Mouse (Mus musculus): ENCODE results near the gene Dnaaf1. TPM values are rescaled to one million over a fixed set of nuclear protein-coding genes. Genes with fewer than 3 reads are reported as not detected.

Gene Dnaaf1
- polyA plus RNA-seq, 1 experiment = 0.28 TPM

- no peaks in the 10 kb centered on the region for H3K27me3 ChIP-seq (ENCODE audit: control insufficient read depth, insufficient read depth, low read length, poor library complexity, severe bottlenecking)
- TF ChIP-seq POLR2A (IDR thresholded peaks at IDR 0.05; ENCODE audit: insufficient read depth, low read length) = no peak
- TF ChIP-seq CTCF (IDR thresholded peaks at IDR 0.05; ENCODE audit: low read depth, low read length) = no peak
- TF ChIP-seq EP300 (IDR thresholded peaks at IDR 0.05; ENCODE audit: insufficient read depth, low read depth, low read length) = no peak
- H3K9ac ChIP-seq (ENCODE audit: low read depth, poor library complexity, severe bottlenecking) = no peak overlapping the region
- peak overlapping the region; percentile 66 for H3K27ac ChIP-seq (ENCODE audit: insufficient read depth, low read length)
- H3K9me3 ChIP-seq (replicated peaks; ENCODE audit: control insufficient read depth, insufficient read depth, low read length, poor library complexity, severe bottlenecking) = no peaks in the 10 kb centered on the region
- no peak overlapping the region for H3K4me3 ChIP-seq (ENCODE audit: low read depth, low read length)
- H3K36me3 ChIP-seq (ENCODE audit: control insufficient read depth, insufficient read depth, low read length, poor library complexity, severe bottlenecking) = peaks cover 61% of the 10 kb centered on the region
- peaks cover 9% of the 10 kb centered on the region for H3K4me1 ChIP-seq (ENCODE audit: control insufficient read depth, insufficient read depth, low read length)
Observed at GRCm38 (mm10) chr8:119545180-119545579, 29.9 kb upstream of the Dnaaf1 start.

GRCm38 (mm10) chr8:119545791-119546190, 29.2 kb upstream of the Dnaaf1 start:
- Histone ChIP-seq H3K36me3 (ENCODE audit: control insufficient read depth, insufficient read depth, low read length, poor library complexity, severe bottlenecking) (peaks cover 55% of the 10 kb centered on the region), H3K4me1 (ENCODE audit: control insufficient read depth, insufficient read depth, low read length) (peaks cover 12% of the 10 kb centered on the region), H3K27me3 (ENCODE audit: control insufficient read depth, insufficient read depth, low read length, poor library complexity, severe bottlenecking) (no peaks in the 10 kb centered on the region), H3K9me3 (replicated peaks; ENCODE audit: control insufficient read depth, insufficient read depth, low read length, poor library complexity, severe bottlenecking) (no peaks in the 10 kb centered on the region), H3K27ac (ENCODE audit: insufficient read depth, low read length) (peak overlapping the region; percentile 23), H3K9ac (ENCODE audit: low read depth, poor library complexity, severe bottlenecking) (no peak overlapping the region; the same call in 1 of the 2 replicates), H3K4me3 (ENCODE audit: low read depth, low read length) (no peak overlapping the region)
- TF ChIP-seq POLR2A (IDR thresholded peaks at IDR 0.05; ENCODE audit: insufficient read depth, low read length) (no peak), CTCF (IDR thresholded peaks at IDR 0.05; ENCODE audit: low read depth, low read length) (no peak), EP300 (IDR thresholded peaks at IDR 0.05; ENCODE audit: insufficient read depth, low read depth, low read length) (no peak)

GRCm38 (mm10) chr8:119547019-119547691, 27.9 kb upstream of the Dnaaf1 start:
- TF ChIP-seq EP300 (IDR thresholded peaks at IDR 0.05; ENCODE audit: insufficient read depth, low read depth, low read length) = peak; percentile 98
- no peak for TF ChIP-seq CTCF (IDR thresholded peaks at IDR 0.05; ENCODE audit: low read depth, low read length)
- TF ChIP-seq POLR2A (IDR thresholded peaks at IDR 0.05; ENCODE audit: insufficient read depth, low read length) = no peak
- H3K27ac ChIP-seq (ENCODE audit: insufficient read depth, low read length) = peak overlapping the region; percentile 64
- peaks cover 41% of the 10 kb centered on the region for H3K36me3 ChIP-seq (ENCODE audit: control insufficient read depth, insufficient read depth, low read length, poor library complexity, severe bottlenecking)
- H3K9me3 ChIP-seq (replicated peaks; ENCODE audit: control insufficient read depth, insufficient read depth, low read length, poor library complexity, severe bottlenecking) = no peaks in the 10 kb centered on the region
- no peaks in the 10 kb centered on the region for H3K27me3 ChIP-seq (ENCODE audit: control insufficient read depth, insufficient read depth, low read length, poor library complexity, severe bottlenecking)
- peak overlapping the region; percentile 37 for H3K9ac ChIP-seq (ENCODE audit: low read depth, poor library complexity, severe bottlenecking)
- H3K4me3 ChIP-seq (ENCODE audit: low read depth, low read length) = no peak overlapping the region
- H3K4me1 ChIP-seq (ENCODE audit: control insufficient read depth, insufficient read depth, low read length) = peaks cover 13% of the 10 kb centered on the region

- no peak overlapping the region for H3K27ac ChIP-seq (ENCODE audit: insufficient read depth, low read length)
- no peak for TF ChIP-seq EP300 (IDR thresholded peaks at IDR 0.05; ENCODE audit: insufficient read depth, low read depth, low read length)
- peaks cover 29% of the 10 kb centered on the region for H3K36me3 ChIP-seq (ENCODE audit: control insufficient read depth, insufficient read depth, low read length, poor library complexity, severe bottlenecking)
- no peaks in the 10 kb centered on the region for H3K27me3 ChIP-seq (ENCODE audit: control insufficient read depth, insufficient read depth, low read length, poor library complexity, severe bottlenecking)
- no peak overlapping the region for H3K4me3 ChIP-seq (ENCODE audit: low read depth, low read length)
- H3K4me1 ChIP-seq (ENCODE audit: control insufficient read depth, insufficient read depth, low read length) = peaks cover 14% of the 10 kb centered on the region
- no peaks in the 10 kb centered on the region for H3K9me3 ChIP-seq (replicated peaks; ENCODE audit: control insufficient read depth, insufficient read depth, low read length, poor library complexity, severe bottlenecking)
- H3K9ac ChIP-seq (ENCODE audit: low read depth, poor library complexity, severe bottlenecking) = no peak overlapping the region
Observed at GRCm38 (mm10) chr8:119548560-119549113, 26.4 kb upstream of the Dnaaf1 start.

GRCm38 (mm10) chr8:119552967-119553366, 22.1 kb upstream of the Dnaaf1 start:
- H3K9ac ChIP-seq (ENCODE audit: low read depth, poor library complexity, severe bottlenecking) = no peak overlapping the region
- TF ChIP-seq EP300 (IDR thresholded peaks at IDR 0.05; ENCODE audit: insufficient read depth, low read depth, low read length) (no peak), CTCF (IDR thresholded peaks at IDR 0.05; ENCODE audit: low read depth, low read length) (no peak), POLR2A (IDR thresholded peaks at IDR 0.05; ENCODE audit: insufficient read depth, low read length) (no peak)

GRCm38 (mm10) chr8:119555861-119556260, 19.2 kb upstream of the Dnaaf1 start:
- no peak for TF ChIP-seq EP300 (IDR thresholded peaks at IDR 0.05; ENCODE audit: insufficient read depth, low read depth, low read length)
- TF ChIP-seq POLR2A (IDR thresholded peaks at IDR 0.05; ENCODE audit: insufficient read depth, low read length) = no peak
- TF ChIP-seq CTCF (IDR thresholded peaks at IDR 0.05; ENCODE audit: low read depth, low read length) = no peak
- Histone ChIP-seq H3K9me3 (replicated peaks; ENCODE audit: control insufficient read depth, insufficient read depth, low read length, poor library complexity, severe bottlenecking) (no peaks in the 10 kb centered on the region), H3K27me3 (ENCODE audit: control insufficient read depth, insufficient read depth, low read length, poor library complexity, severe bottlenecking) (no peaks in the 10 kb centered on the region), H3K27ac (ENCODE audit: insufficient read depth, low read length) (no peak overlapping the region), H3K4me3 (ENCODE audit: low read depth, low read length) (no peak overlapping the region), H3K4me1 (ENCODE audit: control insufficient read depth, insufficient read depth, low read length) (peaks cover 4% of the 10 kb centered on the region), H3K36me3 (ENCODE audit: control insufficient read depth, insufficient read depth, low read length, poor library complexity, severe bottlenecking) (peaks cover 6% of the 10 kb centered on the region; the same call in 1 of the 2 replicates), H3K9ac (ENCODE audit: low read depth, poor library complexity, severe bottlenecking) (no peak overlapping the region)

More at GRCm38 (mm10) chr8:119552967-119553366, 22.1 kb upstream of the Dnaaf1 start:
- Histone ChIP-seq H3K36me3 (ENCODE audit: control insufficient read depth, insufficient read depth, low read length, poor library complexity, severe bottlenecking) (peaks cover 9% of the 10 kb centered on the region; the same call in 1 of the 2 replicates), H3K27me3 (ENCODE audit: control insufficient read depth, insufficient read depth, low read length, poor library complexity, severe bottlenecking) (no peaks in the 10 kb centered on the region), H3K27ac (ENCODE audit: insufficient read depth, low read length) (no peak overlapping the region), H3K4me3 (ENCODE audit: low read depth, low read length) (no peak overlapping the region), H3K4me1 (ENCODE audit: control insufficient read depth, insufficient read depth, low read length) (peaks cover 7% of the 10 kb centered on the region), H3K9me3 (replicated peaks; ENCODE audit: control insufficient read depth, insufficient read depth, low read length, poor library complexity, severe bottlenecking) (no peaks in the 10 kb centered on the region)

All from ES-Bruce4 (cell line).